Mouse (Mus musculus): Measurements from ENCODE around the gene Epb41l2. TPM values are rescaled to one million over a fixed set of nuclear protein-coding genes. Genes with fewer than 3 reads are reported as not detected.

The Epb41l2 gene
- total RNA-seq, 2 experiments from 2014 or later, result 19.1 to 28.2 TPM

GRCm38 (mm10) chr10:25397767-25398690 is 38.4 kb downstream of the Epb41l2 start:
- no peak for ATAC-seq (replicated peaks; ENCODE audit: poor library complexity)

GRCm38 (mm10) chr10:25399016-25399415 is 39.4 kb downstream of the Epb41l2 start:
- no peak for ATAC-seq (replicated peaks; ENCODE audit: poor library complexity)

- no peak for ATAC-seq (replicated peaks; ENCODE audit: poor library complexity)
These were observed 40.5 kb downstream of the Epb41l2 start for GRCm38 (mm10) chr10:25400076-25400475.

GRCm38 (mm10) chr10:25400646-25401045 is 41.0 kb downstream of the Epb41l2 start:
- ATAC-seq (replicated peaks; ENCODE audit: poor library complexity), result no peak

GRCm38 (mm10) chr10:25401356-25401755 is 41.8 kb downstream of the Epb41l2 start:
- no peak for ATAC-seq (replicated peaks; ENCODE audit: poor library complexity)

- no peak for ATAC-seq (replicated peaks; ENCODE audit: poor library complexity)
These were observed 43.3 kb downstream of the Epb41l2 start for GRCm38 (mm10) chr10:25402886-25403285.

- ATAC-seq (replicated peaks; ENCODE audit: poor library complexity), result peak; percentile 62
These were observed 44.5 kb downstream of the Epb41l2 start for GRCm38 (mm10) chr10:25403813-25404701.

GRCm38 (mm10) chr10:25404702-25405098 is 45.1 kb downstream of the Epb41l2 start:
- ATAC-seq (replicated peaks; ENCODE audit: poor library complexity), result peak; percentile 62

- no peak for ATAC-seq (replicated peaks; ENCODE audit: poor library complexity)
These were observed 46.0 kb downstream of the Epb41l2 start for GRCm38 (mm10) chr10:25405551-25405950.

GRCm38 (mm10) chr10:25406695-25407094 is 47.1 kb downstream of the Epb41l2 start:
- ATAC-seq (replicated peaks; ENCODE audit: poor library complexity), result no peak

- ATAC-seq (replicated peaks; ENCODE audit: poor library complexity), result no peak
These were observed 48.6 kb downstream of the Epb41l2 start for GRCm38 (mm10) chr10:25408136-25408650.

GRCm38 (mm10) chr10:25411836-25412373 is 52.3 kb downstream of the Epb41l2 start:
- no peak for ATAC-seq (replicated peaks; ENCODE audit: poor library complexity)

- ATAC-seq (replicated peaks; ENCODE audit: poor library complexity), result peak; percentile 92
These were observed 55.7 kb downstream of the Epb41l2 start for GRCm38 (mm10) chr10:25415188-25415717.

GRCm38 (mm10) chr10:25416696-25417095 is 57.1 kb downstream of the Epb41l2 start:
- ATAC-seq (replicated peaks; ENCODE audit: poor library complexity), result no peak

GRCm38 (mm10) chr10:25426058-25426457 is 66.5 kb downstream of the Epb41l2 start:
- 0 out of 2 replicates have a peak, but pooled peaks have one; percentile 23 for ATAC-seq (replicated peaks; ENCODE audit: poor library complexity)

- ATAC-seq (replicated peaks; ENCODE audit: poor library complexity), result 0 out of 2 replicates have a peak, but pooled peaks have one; percentile 17
These were observed 67.2 kb downstream of the Epb41l2 start for GRCm38 (mm10) chr10:25426814-25427213.

- ATAC-seq (replicated peaks; ENCODE audit: poor library complexity), result no peak
These were observed 67.9 kb downstream of the Epb41l2 start for GRCm38 (mm10) chr10:25427523-25427922.

GRCm38 (mm10) chr10:25428658-25429057 is 69.1 kb downstream of the Epb41l2 start:
- ATAC-seq (replicated peaks; ENCODE audit: poor library complexity), result no peak

GRCm38 (mm10) chr10:25429346-25429745 is 69.7 kb downstream of the Epb41l2 start:
- no peak for ATAC-seq (replicated peaks; ENCODE audit: poor library complexity)

GRCm38 (mm10) chr10:25430862-25431261 is 71.3 kb downstream of the Epb41l2 start:
- peak; percentile 60 for ATAC-seq (replicated peaks; ENCODE audit: poor library complexity)

GRCm38 (mm10) chr10:25432351-25432750 is 72.8 kb downstream of the Epb41l2 start:
- no peak for ATAC-seq (replicated peaks; ENCODE audit: poor library complexity)

Measured in megakaryocyte progenitor cell, adult 5-6 weeks (primary cell).